Mouse (Mus musculus) olfactory bulb, adult 2 months (tissue): ENCODE results near the gene Nup93. TPM values are rescaled to one million over a fixed set of nuclear protein-coding genes. Genes with fewer than 3 reads are reported as not detected.

Experiments used
- H3K27ac ChIP-seq: fragments of 200-500 bp; 2 replicates; pipeline ENCODE4 v1.5.1; 2012; ENCODE audit warnings: low read depth, low read length; ENCODE audit not compliant: insufficient read depth
- H3K4me1 ChIP-seq: fragments of 200-500 bp; 2 replicates; pipeline ENCODE4 v1.6.1; 2012; ENCODE audit warnings: low read length; ENCODE audit not compliant: control insufficient read depth, insufficient read depth
- H3K4me3 ChIP-seq: fragments of 200-500 bp; 2 replicates; pipeline ENCODE4 v1.5.1; 2012; ENCODE audit warnings: mild to moderate bottlenecking, low read depth, low read length, moderate library complexity; ENCODE audit not compliant: insufficient read depth
- CTCF ChIP-seq: fragments of 200-500 bp; IDR thresholded peaks from 2 replicates; pipeline ENCODE4 v1.5.1; 2012; ENCODE audit warnings: low read depth, mild to moderate bottlenecking, low read length, moderate library complexity; ENCODE audit not compliant: insufficient read depth
- POLR2A ChIP-seq: fragments of 200-500 bp; IDR thresholded peaks from 2 replicates; pipeline ENCODE4 v1.6.1; 2012; ENCODE audit warnings: mild to moderate bottlenecking, low read depth, low read length, moderate library complexity; ENCODE audit not compliant: insufficient read depth
- WGBS: fragments of 180-500 bp; shearing (Covaris S2); methylation state at CpG from one replicate; pipeline ENCODE4 v1.1.7; 2018; 5-methylcytosine and 5-hydroxymethylcytosine counted together
- polyA plus RNA-seq: library from polyadenylated mRNA; stranded (reverse); fragments of >200 nt; gene quantifications from 2 replicates; pipeline ENCODE4 v1.2.4, GENCODE M21; 2012; ENCODE audit warnings: low replicate concordance; ENCODE audit not compliant: missing spikeins, insufficient read depth, insufficient read length

Gene Nup93
- polyA plus RNA-seq, 1 experiment = not detected

- 36% methylated on average over 5 of the region's 5 CpGs for WGBS
Measured at GRCm38 (mm10) chr8:94273289-94273850, 59.0 kb downstream of the Nup93 start.

DNA sequence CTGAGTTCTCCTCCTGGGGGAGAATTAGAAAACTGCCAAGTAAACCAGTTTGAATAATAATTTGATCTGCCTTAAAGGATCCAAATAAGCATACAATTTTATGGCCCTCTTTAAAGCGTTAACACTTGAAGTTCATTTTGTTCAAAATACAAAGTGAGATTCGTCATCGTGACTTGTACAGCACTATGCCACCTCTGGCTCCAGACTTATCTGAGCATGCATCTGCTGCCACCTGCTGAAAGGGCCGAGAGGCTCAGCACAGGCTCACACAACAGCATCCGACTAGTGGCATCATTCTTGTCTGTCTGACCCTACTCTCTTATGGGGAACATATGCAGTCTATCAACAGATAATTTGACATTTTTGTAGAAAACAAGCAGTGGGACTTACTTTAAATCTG, 59.7 kb downstream of the Nup93 start:
- 31% methylated on average over 5 of the region's 5 CpGs for WGBS

More at GRCm38 (mm10) chr8:94273289-94273850, 59.0 kb downstream of the Nup93 start:
- Histone ChIP-seq H3K4me1 (peaks cover 17% of the 10 kb centered on the region), H3K27ac (peak overlapping the region; percentile 10; the same call in 1 of the 2 replicates), H3K4me3 (no peak overlapping the region)
- no peak for TF ChIP-seq CTCF
- TF ChIP-seq POLR2A = no peak

GRCm38 (mm10) chr8:94278295-94278694, 63.9 kb downstream of the Nup93 start:
- 90% methylated on average over 6 of the region's 6 CpGs for WGBS
- no peak overlapping the region for H3K27ac ChIP-seq
- TF ChIP-seq CTCF (no peak), POLR2A (no peak)
- no peak overlapping the region for H3K4me3 ChIP-seq
- H3K4me1 ChIP-seq = peaks cover 3% of the 10 kb centered on the region

More for the DNA sequence above, 59.7 kb downstream of the Nup93 start:
- Histone ChIP-seq H3K27ac (no peak overlapping the region), H3K4me1 (peaks cover 17% of the 10 kb centered on the region), H3K4me3 (no peak overlapping the region)
- TF ChIP-seq CTCF (no peak), POLR2A (no peak)

DNA sequence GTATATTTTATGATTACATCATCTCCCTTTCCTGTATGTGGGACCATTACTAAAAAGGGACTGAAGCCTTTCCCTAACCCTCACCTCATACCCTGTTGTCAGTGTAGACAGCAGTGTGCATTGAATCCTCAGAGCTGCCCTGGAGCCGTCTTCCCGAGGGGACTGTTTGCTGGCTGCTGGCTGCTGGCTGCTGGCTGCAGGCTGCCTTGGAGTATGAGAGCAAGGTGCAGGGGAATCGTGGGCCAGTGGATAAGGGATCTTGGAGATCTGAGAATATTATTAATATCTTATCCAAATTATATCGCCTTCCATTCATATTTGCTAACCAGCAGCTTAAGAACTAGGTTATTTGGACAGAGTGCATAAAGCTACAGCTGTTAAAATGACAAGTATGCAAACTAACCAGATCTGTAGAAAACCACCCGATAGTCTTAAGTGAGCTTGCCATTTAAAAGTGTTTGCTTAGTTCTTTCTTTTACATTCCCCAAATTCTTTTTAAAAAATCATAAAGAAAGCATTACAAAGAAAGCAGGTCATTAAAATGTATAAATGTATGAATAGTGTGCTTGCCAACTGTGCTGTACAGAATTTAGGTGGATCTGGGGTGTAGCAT, 65.7 kb downstream of the Nup93 start:
- Histone ChIP-seq H3K4me1 (0 out of 2 replicates have a peak, but pooled peaks cover 2% of the 10 kb centered on the region), H3K4me3 (no peak overlapping the region), H3K27ac (no peak overlapping the region)
- WGBS = 61% methylated on average over 5 of the region's 5 CpGs
- no peak for TF ChIP-seq POLR2A
- no peak for TF ChIP-seq CTCF

GRCm38 (mm10) chr8:94282453-94282985, 68.2 kb downstream of the Nup93 start:
- Histone ChIP-seq H3K27ac (no peak overlapping the region), H3K4me1 (peaks cover 5% of the 10 kb centered on the region; the same call in 1 of the 2 replicates), H3K4me3 (no peak overlapping the region)
- TF ChIP-seq POLR2A = no peak
- no peak for TF ChIP-seq CTCF
- 43% methylated on average over 3 of the region's 3 CpGs for WGBS

- TF ChIP-seq CTCF (no peak), POLR2A (no peak)
- 63% methylated on average over 7 of the region's 7 CpGs for WGBS
- H3K4me1 ChIP-seq = peaks cover 5% of the 10 kb centered on the region; the same call in 1 of the 2 replicates
- no peak overlapping the region for H3K27ac ChIP-seq
- H3K4me3 ChIP-seq = no peak overlapping the region
Measured at GRCm38 (mm10) chr8:94284204-94284603, 69.8 kb downstream of the Nup93 start.

DNA sequence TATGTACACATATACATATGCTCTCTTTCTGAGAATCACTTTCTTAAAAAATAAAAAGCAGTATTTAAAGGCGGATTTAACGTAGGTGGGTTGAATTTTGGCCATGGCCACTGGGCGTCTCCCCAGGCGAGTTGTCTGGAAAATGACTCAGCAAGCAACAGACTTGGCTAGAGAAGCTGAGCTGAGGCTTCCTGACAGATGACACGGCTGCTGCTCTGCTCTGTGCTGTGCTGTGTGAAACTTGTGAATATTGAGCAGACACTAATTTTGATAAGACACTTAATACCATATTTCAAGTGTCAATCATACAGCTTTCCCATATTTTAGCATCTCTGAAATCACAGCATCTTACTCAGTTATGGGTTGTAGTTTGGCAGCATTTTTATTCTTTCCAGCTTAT, 76.2 kb downstream of the Nup93 start:
- no peak overlapping the region for H3K27ac ChIP-seq
- no peak overlapping the region for H3K4me3 ChIP-seq
- 59% methylated on average over 5 of the region's 5 CpGs for WGBS
- TF ChIP-seq POLR2A (no peak), CTCF (no peak)
- peaks cover 19% of the 10 kb centered on the region for H3K4me1 ChIP-seq

DNA sequence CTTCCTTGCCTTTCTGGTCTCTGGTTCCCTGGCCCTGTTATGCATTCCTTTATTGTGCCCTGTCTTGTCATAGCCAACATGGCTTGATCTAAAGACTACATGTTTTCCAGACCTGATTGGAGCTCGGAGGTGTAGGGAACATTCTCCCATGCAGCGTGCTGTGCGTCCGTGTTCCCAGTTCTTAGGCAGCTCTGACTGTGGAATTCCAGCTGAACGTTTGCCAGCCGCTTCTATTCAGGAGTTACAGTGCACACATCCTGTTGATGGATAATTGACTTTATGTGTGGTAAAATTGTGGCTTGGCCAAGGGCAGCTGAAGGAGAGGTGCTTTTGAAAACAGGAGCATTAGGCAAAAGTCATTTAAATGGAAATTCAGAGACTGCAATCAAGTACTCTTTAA, 77.7 kb downstream of the Nup93 start:
- H3K27ac ChIP-seq = no peak overlapping the region
- no peak overlapping the region for H3K4me3 ChIP-seq
- TF ChIP-seq POLR2A (no peak), CTCF (no peak)
- H3K4me1 ChIP-seq = peaks cover 25% of the 10 kb centered on the region
- WGBS = 22% methylated on average over 6 of the region's 6 CpGs

GRCm38 (mm10) chr8:94292626-94293025, 78.3 kb downstream of the Nup93 start:
- Histone ChIP-seq H3K4me1 (peaks cover 28% of the 10 kb centered on the region), H3K27ac (no peak overlapping the region), H3K4me3 (no peak overlapping the region)
- WGBS = 78% methylated on average over 8 of the region's 8 CpGs
- no peak for TF ChIP-seq CTCF
- TF ChIP-seq POLR2A = no peak

DNA sequence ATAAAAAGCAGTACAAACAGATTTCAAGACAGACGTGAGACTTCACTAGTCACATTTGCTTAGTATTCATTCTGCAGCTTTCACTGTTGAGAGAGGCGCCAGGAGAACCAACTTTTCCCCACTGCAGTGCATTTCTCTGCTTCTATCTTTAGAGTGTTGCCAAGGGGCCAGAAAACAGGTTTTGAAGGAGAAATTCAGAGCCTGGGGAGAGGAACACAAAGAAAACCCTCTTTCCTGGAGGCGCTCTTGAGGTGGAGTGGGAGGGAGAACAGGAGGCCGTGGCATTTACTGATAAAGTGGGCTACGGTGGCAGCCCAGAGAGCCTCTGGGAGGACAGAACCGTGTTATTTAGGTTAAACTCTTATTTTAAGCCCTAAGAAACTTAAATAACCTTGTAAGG, 81.3 kb downstream of the Nup93 start:
- no peak for TF ChIP-seq POLR2A
- TF ChIP-seq CTCF = no peak
- WGBS = 29% methylated on average over 6 of the region's 6 CpGs
- peaks cover 30% of the 10 kb centered on the region for H3K4me1 ChIP-seq
- no peak overlapping the region for H3K4me3 ChIP-seq
- H3K27ac ChIP-seq = peak overlapping the region; percentile 84
